Mouse (Mus musculus) lung, adult 2 months (tissue): ENCODE results near the gene Olfr374.

Experiments used
- CTCF ChIP-seq: fragments of 200-500 bp; IDR thresholded peaks from 2 replicates; pipeline ENCODE4 v1.5.1; 2011; ENCODE audit warnings: mild to moderate bottlenecking, low read length, control low read depth; ENCODE audit not compliant: insufficient read depth
- POLR2A ChIP-seq: fragments of 200-500 bp; IDR thresholded peaks from 2 replicates; pipeline ENCODE4 v1.6.1; 2011; ENCODE audit warnings: low read depth, mild to moderate bottlenecking, control low read depth, low read length, borderline replicate concordance; ENCODE audit errors: extremely low read depth

DNA sequence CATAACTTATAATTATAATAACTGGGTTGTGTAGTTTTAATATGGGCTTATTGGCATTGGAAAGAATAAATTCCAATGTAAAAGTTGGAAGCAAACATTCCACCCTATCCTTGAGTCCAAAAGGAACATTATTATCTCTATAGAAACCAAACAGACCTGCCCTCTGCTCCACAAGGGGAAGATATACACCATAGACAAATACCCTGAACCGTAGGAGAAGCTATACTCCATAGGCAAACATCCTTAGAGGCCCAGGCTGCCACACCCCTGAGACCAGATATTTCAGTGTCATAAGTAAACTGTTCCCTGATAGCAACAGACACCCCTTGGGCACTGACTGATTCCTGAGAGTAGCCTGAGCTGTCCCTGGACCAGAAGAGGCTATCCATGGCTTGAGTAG is 21.0 kb downstream of the Olfr374 start:
- no peak for TF ChIP-seq POLR2A
- TF ChIP-seq CTCF: no peak
